Mouse (Mus musculus): ENCODE measurements at regions not wholly inside any gene's neighbourhood (a gene's known extent, or its start where the extent isn't known, plus 50 kb on each side); places are given as distances from the start of the nearest gene placed in this dataset.
A peak's percentile ranks its signal among the peaks of the same experiment; 100 is the strongest.

DNA sequence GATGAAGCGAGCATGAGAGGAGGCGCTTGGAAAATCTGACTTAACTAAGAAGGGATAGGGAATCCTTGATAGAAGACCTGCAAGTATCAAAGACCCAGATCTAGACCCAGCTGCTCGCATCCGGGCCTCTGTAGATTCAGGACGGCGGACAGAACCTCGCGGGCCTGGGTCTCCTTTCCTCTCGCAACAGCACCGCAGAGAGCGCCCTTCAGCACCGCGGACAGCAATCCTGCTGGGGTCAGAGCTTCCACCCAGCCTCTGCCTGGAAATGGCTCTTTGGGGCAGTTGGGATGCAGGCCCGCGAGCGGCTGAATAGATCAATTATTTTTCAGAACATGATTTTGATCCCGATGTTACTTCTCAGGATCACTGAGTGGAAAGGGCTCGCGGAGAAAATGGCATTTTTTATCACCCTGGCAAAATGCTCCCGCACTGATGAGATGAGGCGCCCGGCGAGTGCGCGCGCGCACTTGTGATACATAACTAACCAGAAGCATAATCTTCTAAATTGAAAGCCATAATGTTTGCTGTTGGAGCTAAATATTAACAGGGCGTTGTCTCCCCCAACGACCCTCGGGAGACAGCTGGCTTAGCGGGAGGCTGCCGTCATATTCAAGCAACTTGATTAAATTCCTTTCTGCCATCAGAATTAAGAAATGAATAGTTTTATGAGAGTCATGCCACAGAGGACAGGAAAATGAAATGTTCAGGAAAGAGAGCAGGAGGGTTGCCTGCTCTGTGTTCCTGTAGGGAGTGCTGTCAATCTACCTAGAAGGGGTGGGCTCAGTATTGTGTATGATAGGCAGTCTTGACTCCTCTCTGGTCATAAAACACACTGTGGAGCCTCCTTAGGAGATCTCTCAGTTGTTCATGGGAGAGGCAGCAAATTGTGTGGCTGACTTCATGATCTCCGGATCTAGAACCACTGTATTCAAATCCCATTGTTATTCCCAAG, 173.1 kb upstream of the Zc3h12a start:
- Histone ChIP-seq H3K9me3 (ENCODE audit: low read length) (no peaks in the 10 kb centered on the region), H3K4me3 (replicated peaks; ENCODE audit: low read length) (no peak overlapping the region), H3K27me3 (ENCODE audit: insufficient read depth, low read length) (peaks cover 83% of the 10 kb centered on the region), H3K36me3 (ENCODE audit: insufficient read depth, low read length) (no peaks in the 10 kb centered on the region), H3K4me1 (replicated peaks; ENCODE audit: low read depth, low read length) (no peaks in the 10 kb centered on the region; the same call in 1 of the 2 replicates)
- TF ChIP-seq NANOG (IDR thresholded peaks at IDR 0.05; ENCODE audit: borderline replicate concordance, low read length) (no peak), POU5F1 (IDR thresholded peaks at IDR 0.05; ENCODE audit: borderline replicate concordance, low read length) (no peak), CTCF (conservative IDR thresholded peaks at IDR 0.05; ENCODE audit: low read length) (no peak)

DNA sequence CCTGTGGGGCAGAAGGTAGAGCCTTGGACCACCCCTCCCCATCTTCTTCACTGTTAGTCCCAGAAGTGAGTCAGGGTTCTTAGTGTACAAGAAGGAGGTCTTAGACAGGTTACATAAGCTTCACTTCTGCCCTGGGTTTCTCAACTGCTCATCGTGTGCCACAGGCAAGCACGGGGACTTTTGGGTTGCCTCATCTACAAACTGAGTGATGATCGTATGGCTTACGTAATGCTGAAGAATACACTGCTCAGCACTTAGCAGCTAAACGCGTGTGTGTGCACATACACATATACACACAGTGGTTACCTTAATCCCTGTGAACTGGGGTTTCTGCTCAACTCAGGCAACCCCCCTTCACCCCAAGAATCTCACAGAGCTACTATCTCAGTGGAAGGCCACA, 163.1 kb upstream of the Zc3h12a start:
- H3K9me3 ChIP-seq (ENCODE audit: low read length): peaks cover 20% of the 10 kb centered on the region
- H3K4me1 ChIP-seq (replicated peaks; ENCODE audit: low read depth, low read length): peaks cover 25% of the 10 kb centered on the region
- no peak overlapping the region for H3K4me3 ChIP-seq (replicated peaks; ENCODE audit: low read length)
- peaks cover 81% of the 10 kb centered on the region for H3K27me3 ChIP-seq (ENCODE audit: insufficient read depth, low read length)
- no peak for TF ChIP-seq CTCF (conservative IDR thresholded peaks at IDR 0.05; ENCODE audit: low read length)
- TF ChIP-seq POU5F1 (IDR thresholded peaks at IDR 0.05; ENCODE audit: borderline replicate concordance, low read length): no peak
- TF ChIP-seq NANOG (IDR thresholded peaks at IDR 0.05; ENCODE audit: borderline replicate concordance, low read length): no peak
- H3K36me3 ChIP-seq (ENCODE audit: insufficient read depth, low read length): no peaks in the 10 kb centered on the region

DNA sequence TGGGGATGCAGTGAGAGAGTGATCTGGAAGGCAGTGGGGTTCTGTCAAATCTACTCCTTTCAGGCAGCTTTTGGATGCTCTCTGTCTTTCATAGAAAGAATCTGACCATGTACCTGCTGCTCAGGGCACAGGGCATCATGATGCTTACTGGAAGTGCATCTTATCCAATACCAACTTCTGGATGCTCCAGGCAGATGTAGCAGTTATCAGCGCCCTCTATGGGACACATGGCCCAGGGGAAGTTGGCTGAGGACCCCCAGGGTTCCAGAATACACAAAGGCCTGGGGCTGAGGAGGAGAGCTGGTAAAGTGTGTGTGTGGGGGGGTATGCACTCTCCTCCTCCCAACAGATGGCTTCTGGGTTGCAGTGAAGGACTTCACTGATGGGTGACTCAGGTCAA, 162.1 kb upstream of the Zc3h12a start:
- Histone ChIP-seq H3K9me3 (ENCODE audit: low read length) (peaks cover 20% of the 10 kb centered on the region), H3K4me1 (replicated peaks; ENCODE audit: low read depth, low read length) (peaks cover 25% of the 10 kb centered on the region), H3K27me3 (ENCODE audit: insufficient read depth, low read length) (peaks cover 82% of the 10 kb centered on the region), H3K4me3 (replicated peaks; ENCODE audit: low read length) (no peak overlapping the region), H3K36me3 (ENCODE audit: insufficient read depth, low read length) (no peaks in the 10 kb centered on the region)
- TF ChIP-seq CTCF (conservative IDR thresholded peaks at IDR 0.05; ENCODE audit: low read length) (peak; percentile 25; the same call in 1 of the 2 replicates), NANOG (IDR thresholded peaks at IDR 0.05; ENCODE audit: borderline replicate concordance, low read length) (no peak)

DNA sequence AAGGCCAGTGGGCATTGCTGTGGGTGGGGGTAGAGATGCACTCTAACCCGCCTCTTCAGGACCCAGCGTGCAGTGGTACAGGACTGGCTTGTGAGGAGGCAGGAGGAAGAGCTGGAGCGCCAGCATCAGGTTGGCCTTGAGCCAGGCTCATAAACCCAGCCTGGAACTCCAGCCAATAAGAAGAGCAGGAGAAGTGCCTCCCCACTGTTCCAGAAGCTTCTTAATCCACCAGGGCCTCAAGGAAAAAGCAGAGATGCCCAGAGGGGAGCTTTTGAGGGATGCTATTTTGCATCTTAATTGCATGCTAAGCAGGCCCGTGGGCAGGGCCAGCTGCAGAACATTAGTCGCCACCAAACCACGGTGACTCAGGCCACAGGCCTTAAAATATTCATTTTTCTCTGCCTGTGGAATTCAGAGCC, 161.4 kb upstream of the Zc3h12a start:
- peaks cover 15% of the 10 kb centered on the region for H3K9me3 ChIP-seq (ENCODE audit: low read length)
- H3K36me3 ChIP-seq (ENCODE audit: insufficient read depth, low read length): no peaks in the 10 kb centered on the region
- no peak overlapping the region for H3K4me3 ChIP-seq (replicated peaks; ENCODE audit: low read length)
- TF ChIP-seq CTCF (conservative IDR thresholded peaks at IDR 0.05; ENCODE audit: low read length): no peak
- TF ChIP-seq POU5F1 (IDR thresholded peaks at IDR 0.05; ENCODE audit: borderline replicate concordance, low read length): no peak
- TF ChIP-seq NANOG (IDR thresholded peaks at IDR 0.05; ENCODE audit: borderline replicate concordance, low read length): no peak
- H3K4me1 ChIP-seq (replicated peaks; ENCODE audit: low read depth, low read length): peaks cover 28% of the 10 kb centered on the region
- peaks cover 81% of the 10 kb centered on the region for H3K27me3 ChIP-seq (ENCODE audit: insufficient read depth, low read length)

DNA sequence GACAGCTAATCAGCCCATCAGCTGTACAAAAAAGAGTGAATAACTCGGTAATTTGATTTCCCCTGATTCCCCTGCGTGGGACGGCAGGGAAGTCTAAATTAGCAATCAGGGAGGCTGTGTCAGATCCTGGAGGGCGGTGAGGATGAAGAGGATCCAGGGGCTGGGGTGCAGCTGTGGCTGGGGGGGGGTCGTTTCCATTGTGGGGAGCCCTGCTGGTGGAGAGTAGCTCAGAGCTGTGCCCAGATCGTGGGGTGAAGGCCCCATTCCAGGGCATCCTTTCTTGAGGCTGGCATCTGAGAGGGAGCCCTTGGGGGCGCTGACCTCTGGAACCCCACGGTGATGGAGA, 155.3 kb upstream of the Zc3h12a start:
- peaks cover 37% of the 10 kb centered on the region for H3K4me1 ChIP-seq (replicated peaks; ENCODE audit: low read depth, low read length)
- peak overlapping the region; percentile 49; the same call in 1 of the 2 replicates for H3K4me3 ChIP-seq (replicated peaks; ENCODE audit: low read length)
- no peaks in the 10 kb centered on the region for H3K36me3 ChIP-seq (ENCODE audit: insufficient read depth, low read length)
- peaks cover 79% of the 10 kb centered on the region for H3K27me3 ChIP-seq (ENCODE audit: insufficient read depth, low read length)
- no peak for TF ChIP-seq NANOG (IDR thresholded peaks at IDR 0.05; ENCODE audit: borderline replicate concordance, low read length)
- 0 out of 2 replicates have a peak, but pooled peaks have one; percentile 63 for TF ChIP-seq POU5F1 (IDR thresholded peaks at IDR 0.05; ENCODE audit: borderline replicate concordance, low read length)
- no peaks in the 10 kb centered on the region for H3K9me3 ChIP-seq (ENCODE audit: low read length)

DNA sequence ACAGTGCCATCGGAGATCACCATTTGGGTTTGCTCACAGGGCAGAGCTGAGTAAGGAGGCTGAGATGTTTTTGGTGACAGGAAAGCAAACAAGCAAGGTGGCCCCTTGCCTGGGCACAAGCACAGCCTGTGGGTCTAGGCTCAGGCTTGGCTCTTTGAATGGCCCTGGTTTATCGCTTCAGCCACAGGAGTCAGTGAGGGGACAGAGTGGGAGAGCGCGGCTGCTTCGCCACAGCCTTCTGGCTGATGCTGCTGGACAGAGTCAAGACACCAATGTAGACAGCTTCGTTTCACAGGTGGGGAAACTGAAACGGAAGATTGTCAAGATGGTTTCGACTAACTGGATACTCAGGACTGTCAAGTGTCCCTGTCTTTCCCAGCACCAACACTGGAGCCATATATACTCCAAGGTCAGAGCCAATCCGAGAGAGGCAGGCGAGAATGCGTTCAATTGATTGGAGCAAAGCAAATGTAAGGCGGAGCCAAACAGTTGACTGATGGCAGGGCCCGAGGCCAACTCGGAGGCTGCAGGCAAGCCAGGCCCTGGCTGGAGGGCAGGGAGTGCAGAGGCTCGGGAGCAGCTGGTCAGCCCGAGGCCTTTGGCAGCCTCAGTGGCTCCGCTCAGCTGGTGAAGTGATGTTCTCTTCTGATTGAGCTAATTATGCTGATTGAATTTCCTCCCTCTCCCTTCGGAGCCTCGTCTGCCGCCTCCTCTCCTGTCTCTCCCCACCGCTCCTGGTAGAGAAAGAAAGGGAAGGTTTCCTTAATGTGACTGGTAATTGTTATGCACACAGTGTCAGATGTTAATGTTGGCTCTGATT, 154.7 kb upstream of the Zc3h12a start:
- peak; percentile 23; the same call in 1 of the 2 replicates for TF ChIP-seq NANOG (IDR thresholded peaks at IDR 0.05; ENCODE audit: borderline replicate concordance, low read length)
- TF ChIP-seq CTCF (conservative IDR thresholded peaks at IDR 0.05; ENCODE audit: low read length): no peak
- H3K27me3 ChIP-seq (ENCODE audit: insufficient read depth, low read length): peaks cover 79% of the 10 kb centered on the region
- H3K36me3 ChIP-seq (ENCODE audit: insufficient read depth, low read length): no peaks in the 10 kb centered on the region
- H3K9me3 ChIP-seq (ENCODE audit: low read length): no peaks in the 10 kb centered on the region
- peak overlapping the region; percentile 49 for H3K4me3 ChIP-seq (replicated peaks; ENCODE audit: low read length)
- H3K4me1 ChIP-seq (replicated peaks; ENCODE audit: low read depth, low read length): peaks cover 31% of the 10 kb centered on the region

DNA sequence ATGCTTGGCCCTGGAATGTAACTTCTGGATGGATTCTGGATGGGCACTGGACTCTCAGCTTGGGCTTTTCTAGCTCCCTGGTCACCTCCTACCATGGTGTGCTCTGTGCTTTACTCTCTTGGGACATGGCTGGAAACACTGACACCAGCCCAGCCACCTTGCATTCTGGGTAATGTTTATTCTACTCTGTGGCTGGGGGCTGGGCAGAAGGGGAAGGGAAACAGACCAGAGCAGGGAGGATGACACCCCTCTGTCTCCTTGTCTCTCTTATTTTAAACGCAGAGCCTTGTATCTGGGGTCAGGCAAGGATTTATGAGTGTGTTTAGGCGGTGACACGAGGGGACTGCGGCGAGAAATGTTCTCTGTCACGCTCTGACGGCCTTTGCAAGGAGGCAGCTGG, 151.5 kb upstream of the Zc3h12a start:
- no peaks in the 10 kb centered on the region for H3K36me3 ChIP-seq (ENCODE audit: insufficient read depth, low read length)
- no peak overlapping the region for H3K4me3 ChIP-seq (replicated peaks; ENCODE audit: low read length)
- TF ChIP-seq CTCF (conservative IDR thresholded peaks at IDR 0.05; ENCODE audit: low read length): no peak
- no peak for TF ChIP-seq NANOG (IDR thresholded peaks at IDR 0.05; ENCODE audit: borderline replicate concordance, low read length)
- no peak for TF ChIP-seq POU5F1 (IDR thresholded peaks at IDR 0.05; ENCODE audit: borderline replicate concordance, low read length)
- peaks cover 47% of the 10 kb centered on the region for H3K4me1 ChIP-seq (replicated peaks; ENCODE audit: low read depth, low read length)
- no peaks in the 10 kb centered on the region for H3K9me3 ChIP-seq (ENCODE audit: low read length)
- H3K27me3 ChIP-seq (ENCODE audit: insufficient read depth, low read length): peaks cover 76% of the 10 kb centered on the region

DNA sequence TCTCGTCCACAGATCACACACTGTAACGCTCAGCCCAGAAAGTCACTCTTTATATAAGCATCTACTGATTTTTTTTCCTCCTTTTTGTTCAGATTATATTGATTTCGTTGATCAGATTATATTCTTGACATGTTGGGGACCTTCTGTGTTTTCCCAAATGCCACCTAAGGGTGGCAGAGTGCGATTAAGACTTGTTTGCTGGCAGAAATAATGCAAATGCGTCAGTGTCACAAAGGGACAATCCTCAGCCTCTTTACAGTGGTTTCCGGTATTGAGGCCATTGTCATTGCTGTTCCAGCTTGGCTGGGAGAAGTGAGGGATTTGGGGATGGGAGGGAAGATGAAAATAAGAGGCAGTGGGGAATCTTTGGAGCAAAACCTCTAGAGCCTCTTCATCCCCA, 149.2 kb upstream of the Zc3h12a start:
- TF ChIP-seq NANOG (IDR thresholded peaks at IDR 0.05; ENCODE audit: borderline replicate concordance, low read length) (no peak), POU5F1 (IDR thresholded peaks at IDR 0.05; ENCODE audit: borderline replicate concordance, low read length) (no peak), CTCF (conservative IDR thresholded peaks at IDR 0.05; ENCODE audit: low read length) (no peak)
- Histone ChIP-seq H3K36me3 (ENCODE audit: insufficient read depth, low read length) (no peaks in the 10 kb centered on the region), H3K4me3 (replicated peaks; ENCODE audit: low read length) (no peak overlapping the region), H3K27me3 (ENCODE audit: insufficient read depth, low read length) (peaks cover 83% of the 10 kb centered on the region), H3K9me3 (ENCODE audit: low read length) (no peaks in the 10 kb centered on the region), H3K4me1 (replicated peaks; ENCODE audit: low read depth, low read length) (peaks cover 25% of the 10 kb centered on the region)

All from E14TG2a.4 (cell line).